Comparison of ENCODE assay signal across 8 mouse cellular contexts in genomic region chr3:122730741-122731235, GRCm38 (mm10). TPM values are rescaled to one million over a fixed set of nuclear protein-coding genes. Genes with fewer than 3 reads are reported as not detected.
DNase-seq lines count a peak whose midpoint lies in the region; ATAC-seq and TF ChIP-seq lines count a peak whose summit lies in the region.

No protein-coding gene starts in this region.

- TF ChIP-seq POLR2A in thymus, adult 2 months (IDR thresholded peaks at IDR 0.05; ENCODE audit: control insufficient read depth, extremely low read depth, insufficient read depth, low read length, poor library complexity): no peak

- WGBS in thymus, adult 2 months: 11% methylated on average over 13 of the region's 13 CpGs
- WGBS in liver, embryonic 12.5 days (ENCODE audit: insufficient replicate concordance): 2% methylated on average over 13 of the region's 13 CpGs

- H3K27me3 ChIP-seq in thymus, adult 2 months (ENCODE audit: control insufficient read depth, insufficient read depth, low read length): no peaks in the 10 kb centered on the region
- H3K27me3 ChIP-seq in liver, embryonic 12.5 days (replicated peaks): peaks cover 39% of the 10 kb centered on the region

- no peak for ATAC-seq in liver, embryonic 12.5 days
- no peak for ATAC-seq in monocyte, adult 5-6 weeks (replicated peaks; ENCODE audit: insufficient number of reproducible peaks, low FRiP score, low TSS enrichment, poor library complexity, severe bottlenecking)

- H3K9ac ChIP-seq in liver, embryonic 12.5 days: peak overlapping the region; percentile 63; the same call in 1 of the 2 replicates

- peak overlapping the region; percentile 64 for H3K4me3 ChIP-seq in thymus, adult 2 months (ENCODE audit: control insufficient read depth, insufficient read depth, low read length)
- H3K4me3 ChIP-seq in liver, embryonic 12.5 days: peak overlapping the region; percentile 66

- peak overlapping the region; percentile 90 for H3K4me2 ChIP-seq in liver, embryonic 12.5 days

- peak; percentile 12 for DNase-seq in adrenal gland, postnatal 14 days
- no peak for DNase-seq in adrenal gland, adult 8-10 months
- DNase-seq in thymus, adult 2 months: no peak
- DNase-seq in thymus, postnatal 10 days (ENCODE audit: low spot score in 2 of 2): no peak
- DNase-seq in right cerebral cortex, adult 2 months (ENCODE audit: low spot score in 2 of 2): no peak
- DNase-seq in left cerebral cortex, adult 18-20 months (ENCODE audit: low spot score in 2 of 2): no peak

- no peaks in the 10 kb centered on the region for H3K4me1 ChIP-seq in thymus, adult 2 months (replicated peaks; ENCODE audit: control insufficient read depth, insufficient read depth, low read length)
- peaks cover 16% of the 10 kb centered on the region; the same call in 1 of the 2 replicates for H3K4me1 ChIP-seq in liver, embryonic 12.5 days

- H3K9me3 ChIP-seq in liver, embryonic 12.5 days (replicated peaks): no peaks in the 10 kb centered on the region

- H3K27ac ChIP-seq in thymus, adult 2 months (ENCODE audit: control insufficient read depth, insufficient read depth, low read length): no peak overlapping the region
- H3K27ac ChIP-seq in liver, embryonic 12.5 days: peak overlapping the region; percentile 63; the same call in 1 of the 2 replicates

- no peaks in the 10 kb centered on the region for H3K36me3 ChIP-seq in thymus, adult 2 months (ENCODE audit: control insufficient read depth, insufficient read depth, low read length)
- H3K36me3 ChIP-seq in liver, embryonic 12.5 days: no peaks in the 10 kb centered on the region

- TF ChIP-seq CTCF in thymus, adult 2 months (IDR thresholded peaks at IDR 0.05; ENCODE audit: borderline replicate concordance, control insufficient read depth, extremely low read depth, insufficient read depth, low read length, poor library complexity): no peak

RNA-seq across cellular contexts. Expression of gene Pde5a, which starts 2.0 kb away (rescaled TPM):
- total RNA-seq in adrenal gland, postnatal 14 days (2021): 27.9 and 31.4 TPM in 2 replicates
- total RNA-seq in adrenal gland, adult 8-10 months (2022): 10 to 100 TPM; 32.8 to 65.1 (median 51.7) TPM
- polyA plus RNA-seq in thymus, adult 2 months (2012; rRNA removed): 2.6 and 3.6 TPM in 2 replicates
- 2.6 and 2.9 TPM in 2 replicates for polyA plus RNA-seq in liver, embryonic 12.5 days (2016; fragmentation: Nextera tagmentation; extraction: Ambion mirVana)
- 7.0 to 27.5 TPM (median 13.1 TPM) in 3 replicates for total RNA-seq in monocyte, adult 5-6 weeks (2017)
- 10 to 100 TPM; 19.8 to 23.8 TPM for total RNA-seq in left cerebral cortex, adult 18-20 months (2021)
